Mouse (Mus musculus): Measurements from ENCODE around the gene Fhit. TPM values are rescaled to one million over a fixed set of nuclear protein-coding genes. Genes with fewer than 3 reads are reported as not detected.

The Fhit gene
- polyA plus RNA-seq, 1 experiment from 2014 or later, result 1.7 TPM

- no peaks in the 10 kb centered on the region for H3K4me1 ChIP-seq (ENCODE audit: control insufficient read depth, insufficient read depth, low read length)
- no peak overlapping the region for H3K4me2 ChIP-seq (ENCODE audit: low read depth, severe bottlenecking)
- H3K4me3 ChIP-seq (ENCODE audit: low read depth, low read length), result no peak overlapping the region
- no peak overlapping the region for H3K27ac ChIP-seq (replicated peaks; ENCODE audit: low read depth, low read length)
- H3K9ac ChIP-seq (ENCODE audit: low read length), result no peak overlapping the region
- ATAC-seq (ENCODE audit: insufficient number of reproducible peaks, low FRiP score, low TSS enrichment, low read depth) (no peak), DNase-seq (ENCODE audit: low spot score) (no peak)
- 76% methylated on average over 2 of the region's 2 CpGs for WGBS
- H3K27me3 ChIP-seq (ENCODE audit: control insufficient read depth, insufficient read depth, low read length), result no peaks in the 10 kb centered on the region
- H3K36me3 ChIP-seq (ENCODE audit: control insufficient read depth, insufficient read depth, low read length), result no peaks in the 10 kb centered on the region
- H3K9me3 ChIP-seq (ENCODE audit: control insufficient read depth, low read length), result no peaks in the 10 kb centered on the region
These were observed 281.1 kb downstream of the Fhit start for GRCm38 (mm10) chr14:10880749-10881148.

- 75% methylated on average over 3 of the region's 3 CpGs for WGBS
- Histone ChIP-seq H3K27me3 (ENCODE audit: control insufficient read depth, insufficient read depth, low read length) (no peaks in the 10 kb centered on the region), H3K4me2 (ENCODE audit: low read depth, severe bottlenecking) (no peak overlapping the region), H3K36me3 (ENCODE audit: control insufficient read depth, insufficient read depth, low read length) (no peaks in the 10 kb centered on the region), H3K4me1 (ENCODE audit: control insufficient read depth, insufficient read depth, low read length) (no peaks in the 10 kb centered on the region), H3K9ac (ENCODE audit: low read length) (no peak overlapping the region), H3K9me3 (ENCODE audit: control insufficient read depth, low read length) (no peaks in the 10 kb centered on the region), H3K27ac (replicated peaks; ENCODE audit: low read depth, low read length) (no peak overlapping the region), H3K4me3 (ENCODE audit: low read depth, low read length) (no peak overlapping the region)
- no peak for DNase-seq (ENCODE audit: low spot score)
- ATAC-seq (ENCODE audit: insufficient number of reproducible peaks, low FRiP score, low TSS enrichment, low read depth), result no peak
These were observed 287.1 kb downstream of the Fhit start for GRCm38 (mm10) chr14:10874595-10875372.

GRCm38 (mm10) chr14:10857606-10858005 is 304.2 kb downstream of the Fhit start:
- Histone ChIP-seq H3K27ac (replicated peaks; ENCODE audit: low read depth, low read length) (no peak overlapping the region), H3K9ac (ENCODE audit: low read length) (no peak overlapping the region), H3K4me1 (ENCODE audit: control insufficient read depth, insufficient read depth, low read length) (no peaks in the 10 kb centered on the region), H3K4me2 (ENCODE audit: low read depth, severe bottlenecking) (no peak overlapping the region), H3K36me3 (ENCODE audit: control insufficient read depth, insufficient read depth, low read length) (no peaks in the 10 kb centered on the region), H3K27me3 (ENCODE audit: control insufficient read depth, insufficient read depth, low read length) (no peaks in the 10 kb centered on the region), H3K9me3 (ENCODE audit: control insufficient read depth, low read length) (no peaks in the 10 kb centered on the region), H3K4me3 (ENCODE audit: low read depth, low read length) (no peak overlapping the region)
- no peak for ATAC-seq (ENCODE audit: insufficient number of reproducible peaks, low FRiP score, low TSS enrichment, low read depth)
- WGBS, result 78% methylated on average over 3 of the region's 3 CpGs
- DNase-seq (ENCODE audit: low spot score), result no peak

- WGBS, result 88% methylated on average over 1 of the region's 1 CpGs
- no peaks in the 10 kb centered on the region for H3K9me3 ChIP-seq (ENCODE audit: control insufficient read depth, low read length)
These were observed 309.9 kb downstream of the Fhit start for GRCm38 (mm10) chr14:10851936-10852335.

GRCm38 (mm10) chr14:10836001-10836400 is 325.8 kb downstream of the Fhit start:
- no peak overlapping the region for H3K4me2 ChIP-seq (ENCODE audit: low read depth, severe bottlenecking)
- 26% methylated on average over 1 of the region's 1 CpGs for WGBS
- H3K27ac ChIP-seq (replicated peaks; ENCODE audit: low read depth, low read length), result no peak overlapping the region
- H3K4me3 ChIP-seq (ENCODE audit: low read depth, low read length), result no peak overlapping the region
- no peaks in the 10 kb centered on the region for H3K4me1 ChIP-seq (ENCODE audit: control insufficient read depth, insufficient read depth, low read length)
- no peaks in the 10 kb centered on the region for H3K36me3 ChIP-seq (ENCODE audit: control insufficient read depth, insufficient read depth, low read length)
- H3K27me3 ChIP-seq (ENCODE audit: control insufficient read depth, insufficient read depth, low read length), result no peaks in the 10 kb centered on the region
- no peak overlapping the region for H3K9ac ChIP-seq (ENCODE audit: low read length)
- DNase-seq (ENCODE audit: low spot score), result no peak
- ATAC-seq (ENCODE audit: insufficient number of reproducible peaks, low FRiP score, low TSS enrichment, low read depth), result no peak
- no peaks in the 10 kb centered on the region for H3K9me3 ChIP-seq (ENCODE audit: control insufficient read depth, low read length)

More at GRCm38 (mm10) chr14:10851936-10852335, 309.9 kb downstream of the Fhit start:
- H3K27me3 ChIP-seq (ENCODE audit: control insufficient read depth, insufficient read depth, low read length), result no peaks in the 10 kb centered on the region
- ATAC-seq (ENCODE audit: insufficient number of reproducible peaks, low FRiP score, low TSS enrichment, low read depth), result no peak
- DNase-seq (ENCODE audit: low spot score), result no peak
- no peaks in the 10 kb centered on the region for H3K4me1 ChIP-seq (ENCODE audit: control insufficient read depth, insufficient read depth, low read length)
- no peaks in the 10 kb centered on the region for H3K36me3 ChIP-seq (ENCODE audit: control insufficient read depth, insufficient read depth, low read length)
- H3K4me3 ChIP-seq (ENCODE audit: low read depth, low read length), result no peak overlapping the region
- H3K9ac ChIP-seq (ENCODE audit: low read length), result no peak overlapping the region
- H3K27ac ChIP-seq (replicated peaks; ENCODE audit: low read depth, low read length), result no peak overlapping the region
- H3K4me2 ChIP-seq (ENCODE audit: low read depth, severe bottlenecking), result no peak overlapping the region

GRCm38 (mm10) chr14:10824819-10825218 is 337.0 kb downstream of the Fhit start:
- WGBS, result 83% methylated on average over 4 of the region's 4 CpGs
- Histone ChIP-seq H3K36me3 (ENCODE audit: control insufficient read depth, insufficient read depth, low read length) (no peaks in the 10 kb centered on the region), H3K9ac (ENCODE audit: low read length) (no peak overlapping the region), H3K27ac (replicated peaks; ENCODE audit: low read depth, low read length) (no peak overlapping the region), H3K4me1 (ENCODE audit: control insufficient read depth, insufficient read depth, low read length) (no peaks in the 10 kb centered on the region), H3K4me3 (ENCODE audit: low read depth, low read length) (no peak overlapping the region), H3K4me2 (ENCODE audit: low read depth, severe bottlenecking) (no peak overlapping the region), H3K27me3 (ENCODE audit: control insufficient read depth, insufficient read depth, low read length) (no peaks in the 10 kb centered on the region), H3K9me3 (ENCODE audit: control insufficient read depth, low read length) (no peaks in the 10 kb centered on the region)
- ATAC-seq (ENCODE audit: insufficient number of reproducible peaks, low FRiP score, low TSS enrichment, low read depth) (no peak), DNase-seq (ENCODE audit: low spot score) (no peak)

- no peak for DNase-seq (ENCODE audit: low spot score)
- Histone ChIP-seq H3K4me1 (ENCODE audit: control insufficient read depth, insufficient read depth, low read length) (no peaks in the 10 kb centered on the region), H3K27ac (replicated peaks; ENCODE audit: low read depth, low read length) (no peak overlapping the region), H3K9me3 (ENCODE audit: control insufficient read depth, low read length) (no peaks in the 10 kb centered on the region), H3K27me3 (ENCODE audit: control insufficient read depth, insufficient read depth, low read length) (no peaks in the 10 kb centered on the region), H3K36me3 (ENCODE audit: control insufficient read depth, insufficient read depth, low read length) (no peaks in the 10 kb centered on the region), H3K4me3 (ENCODE audit: low read depth, low read length) (no peak overlapping the region), H3K4me2 (ENCODE audit: low read depth, severe bottlenecking) (no peak overlapping the region), H3K9ac (ENCODE audit: low read length) (no peak overlapping the region)
- WGBS, result 49% methylated on average over 2 of the region's 2 CpGs
- ATAC-seq (ENCODE audit: insufficient number of reproducible peaks, low FRiP score, low TSS enrichment, low read depth), result no peak
These were observed 348.3 kb downstream of the Fhit start for GRCm38 (mm10) chr14:10813551-10813950.

- DNase-seq (ENCODE audit: low spot score) (no peak), ATAC-seq (ENCODE audit: insufficient number of reproducible peaks, low FRiP score, low TSS enrichment, low read depth) (no peak)
- no peak overlapping the region for H3K27ac ChIP-seq (replicated peaks; ENCODE audit: low read depth, low read length)
- no peaks in the 10 kb centered on the region for H3K36me3 ChIP-seq (ENCODE audit: control insufficient read depth, insufficient read depth, low read length)
- H3K9me3 ChIP-seq (ENCODE audit: control insufficient read depth, low read length), result no peaks in the 10 kb centered on the region
- no peaks in the 10 kb centered on the region for H3K4me1 ChIP-seq (ENCODE audit: control insufficient read depth, insufficient read depth, low read length)
- 84% methylated on average over 4 of the region's 4 CpGs for WGBS
- no peak overlapping the region for H3K9ac ChIP-seq (ENCODE audit: low read length)
- no peak overlapping the region for H3K4me2 ChIP-seq (ENCODE audit: low read depth, severe bottlenecking)
- no peaks in the 10 kb centered on the region for H3K27me3 ChIP-seq (ENCODE audit: control insufficient read depth, insufficient read depth, low read length)
- no peak overlapping the region for H3K4me3 ChIP-seq (ENCODE audit: low read depth, low read length)
These were observed 363.2 kb downstream of the Fhit start for GRCm38 (mm10) chr14:10798489-10799180.

Measured in limb, embryonic 11.5 days (tissue).